Mouse (Mus musculus) ES-Bruce4 (cell line): Measurements from ENCODE around the gene Mast4. TPM values are rescaled to one million over a fixed set of nuclear protein-coding genes. Genes with fewer than 3 reads are reported as not detected.

Experiments
- H3K27ac ChIP-seq: 2 replicates; pipeline ENCODE4 v1.5.1; 2012; ENCODE audit warnings: low read length, inconsistent platforms; ENCODE audit not compliant: insufficient read depth
- H3K27me3 ChIP-seq: 2 replicates; pipeline ENCODE4 v1.6.1; 2012; ENCODE audit warnings: mild to moderate bottlenecking, low read length, inconsistent platforms; ENCODE audit not compliant: control insufficient read depth, poor library complexity, insufficient read depth, severe bottlenecking
- H3K36me3 ChIP-seq: 2 replicates; pipeline ENCODE4 v1.6.1; 2012; ENCODE audit warnings: inconsistent platforms, mild to moderate bottlenecking, low read length, moderate library complexity; ENCODE audit not compliant: control insufficient read depth, poor library complexity, insufficient read depth, severe bottlenecking
- H3K4me1 ChIP-seq: one replicate; pipeline ENCODE4 v1.8.1; 2011; ENCODE audit warnings: low read length; ENCODE audit not compliant: control insufficient read depth, insufficient read depth
- H3K4me3 ChIP-seq: 2 replicates; pipeline ENCODE4 v1.5.1; 2011; ENCODE audit warnings: low read depth, mild to moderate bottlenecking, low read length
- H3K9ac ChIP-seq: 2 replicates; pipeline ENCODE4 v1.6.1; 2012; ENCODE audit warnings: low read depth, mild to moderate bottlenecking, inconsistent platforms; ENCODE audit not compliant: poor library complexity, severe bottlenecking
- H3K9me3 ChIP-seq: replicated peaks from 2 replicates; pipeline ENCODE4 v1.6.1; 2012; ENCODE audit warnings: mild to moderate bottlenecking, low read length, inconsistent platforms; ENCODE audit not compliant: control insufficient read depth, poor library complexity, insufficient read depth, severe bottlenecking
- CTCF ChIP-seq: IDR thresholded peaks from one replicate; pipeline ENCODE4 v1.8.1; 2011; ENCODE audit warnings: low read depth, low read length
- EP300 ChIP-seq: IDR thresholded peaks from 2 replicates; pipeline ENCODE4 v1.6.1; 2011; ENCODE audit warnings: low read depth, low read length; ENCODE audit not compliant: insufficient read depth
- POLR2A ChIP-seq: IDR thresholded peaks from one replicate; pipeline ENCODE4 v1.8.1; 2011; ENCODE audit warnings: low read length; ENCODE audit not compliant: insufficient read depth
- polyA plus RNA-seq: library from polyadenylated mRNA; stranded (reverse); fragments of >200 nt; gene quantifications from 2 replicates; pipeline ENCODE4 v1.2.4, GENCODE M21; 2011; ENCODE audit warnings: low read depth; ENCODE audit not compliant: missing spikeins, insufficient read depth, insufficient read length

The Mast4 gene
- polyA plus RNA-seq, 1 experiment = 25.3 TPM

DNA sequence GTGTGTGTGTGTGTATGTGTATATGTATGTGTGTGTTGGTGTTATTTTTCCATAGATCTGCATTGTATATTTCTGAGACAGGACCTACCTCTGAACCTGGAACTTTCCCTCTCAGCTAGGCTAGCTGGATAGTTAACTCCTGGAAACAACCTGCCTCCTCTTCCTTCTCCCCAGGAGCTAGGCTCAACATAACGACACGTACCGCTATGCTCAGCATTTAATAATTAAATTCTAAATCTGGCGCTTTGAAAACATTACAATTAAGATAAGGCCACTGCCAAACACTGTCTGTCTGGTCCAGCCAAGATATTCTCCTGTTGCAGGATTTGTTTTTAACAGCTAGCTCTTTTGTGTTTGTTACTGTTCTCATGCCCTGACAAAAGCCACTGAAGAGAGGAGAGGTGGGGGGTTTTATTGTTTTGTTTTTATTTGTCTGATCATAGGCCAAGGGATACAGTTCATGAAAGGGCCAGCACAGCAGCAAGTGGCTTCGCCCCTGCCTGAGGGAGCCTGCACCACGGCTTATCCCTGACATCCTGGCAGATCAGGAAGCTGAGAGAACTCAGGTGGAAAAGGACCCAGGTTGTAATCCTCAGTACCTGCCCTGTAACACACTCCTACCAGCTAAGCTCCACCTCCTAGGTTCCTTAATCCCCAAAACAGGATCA is 205.0 kb downstream of the Mast4 start:
- Histone ChIP-seq H3K9ac (no peak overlapping the region), H3K4me3 (no peak overlapping the region), H3K27ac (no peak overlapping the region), H3K9me3 (no peaks in the 10 kb centered on the region), H3K27me3 (no peaks in the 10 kb centered on the region; the same call in none of the 2 replicates), H3K36me3 (no peaks in the 10 kb centered on the region), H3K4me1 (no peaks in the 10 kb centered on the region)
- TF ChIP-seq EP300 (no peak), CTCF (no peak), POLR2A (no peak)

DNA sequence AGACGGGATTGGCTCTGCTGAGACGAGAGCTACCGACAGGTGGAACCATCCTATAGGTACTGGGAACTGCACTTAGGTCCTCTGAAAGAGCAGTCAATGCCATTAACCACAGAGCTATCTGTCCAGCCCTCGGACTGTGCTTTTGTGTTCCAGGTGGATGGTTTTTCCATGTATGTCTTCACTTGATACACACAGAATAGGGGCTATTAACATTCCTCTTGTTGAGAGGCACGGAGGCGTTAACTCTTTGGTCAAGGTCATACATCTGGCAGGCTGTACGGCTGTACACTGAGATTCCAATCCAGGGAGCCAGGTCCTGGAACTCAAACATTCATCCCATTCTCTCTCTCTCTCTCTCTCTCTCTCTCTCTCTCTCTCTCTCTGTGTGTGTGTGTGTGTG is 205.6 kb downstream of the Mast4 start:
- Histone ChIP-seq H3K4me1 (no peaks in the 10 kb centered on the region), H3K9ac (no peak overlapping the region), H3K27ac (no peak overlapping the region), H3K36me3 (no peaks in the 10 kb centered on the region), H3K9me3 (no peaks in the 10 kb centered on the region), H3K4me3 (no peak overlapping the region), H3K27me3 (no peaks in the 10 kb centered on the region; the same call in none of the 2 replicates)
- TF ChIP-seq CTCF (no peak), EP300 (no peak), POLR2A (no peak)

DNA sequence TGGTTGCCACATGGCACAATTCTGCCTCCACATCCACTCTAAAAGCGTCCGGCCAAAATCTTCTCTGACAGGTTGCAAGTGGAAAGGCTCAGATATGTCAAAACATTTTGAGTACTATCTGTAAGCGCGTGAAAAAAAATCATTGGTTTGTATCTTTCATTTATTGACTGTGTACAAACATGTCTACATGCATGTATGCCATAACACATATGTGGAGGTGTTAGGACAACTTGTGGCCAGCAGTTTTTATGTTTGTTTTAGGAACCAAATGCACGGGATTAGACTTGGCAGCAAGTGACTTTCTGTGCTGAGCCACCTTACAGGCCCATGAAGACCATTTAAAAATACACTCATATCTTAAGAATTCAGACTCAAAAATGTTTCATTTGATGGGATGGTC is 206.7 kb downstream of the Mast4 start:
- H3K27me3 ChIP-seq = no peaks in the 10 kb centered on the region; the same call in none of the 2 replicates
- no peaks in the 10 kb centered on the region for H3K4me1 ChIP-seq
- no peak overlapping the region for H3K4me3 ChIP-seq
- H3K9me3 ChIP-seq = no peaks in the 10 kb centered on the region
- no peak overlapping the region for H3K27ac ChIP-seq
- no peaks in the 10 kb centered on the region for H3K36me3 ChIP-seq
- H3K9ac ChIP-seq = no peak overlapping the region
- TF ChIP-seq CTCF = no peak
- no peak for TF ChIP-seq EP300
- TF ChIP-seq POLR2A = no peak

DNA sequence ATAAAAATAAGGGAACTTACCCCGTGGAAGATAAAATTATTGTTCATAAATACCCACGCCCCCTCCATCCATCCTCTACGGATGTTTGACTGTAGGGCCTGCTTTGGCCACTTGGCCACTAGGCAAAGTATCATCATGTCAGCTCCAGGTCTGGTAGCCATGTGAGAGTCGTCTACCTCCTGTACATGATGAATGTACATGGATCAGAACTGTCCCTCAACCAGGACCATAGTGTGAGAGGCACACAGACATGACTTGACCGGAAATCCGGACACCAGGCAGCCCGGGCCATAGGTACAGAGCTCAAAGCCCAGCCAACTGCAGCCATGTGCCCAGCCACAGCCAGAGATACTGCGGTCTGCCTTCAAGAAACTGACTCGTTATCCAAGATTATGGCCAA is 210.6 kb downstream of the Mast4 start:
- H3K27ac ChIP-seq = no peak overlapping the region
- no peaks in the 10 kb centered on the region for H3K9me3 ChIP-seq
- no peak overlapping the region for H3K9ac ChIP-seq
- no peak overlapping the region for H3K4me3 ChIP-seq
- H3K36me3 ChIP-seq = no peaks in the 10 kb centered on the region
- H3K27me3 ChIP-seq = no peaks in the 10 kb centered on the region; the same call in 1 of the 2 replicates
- TF ChIP-seq EP300 (no peak), POLR2A (no peak), CTCF (no peak)
- no peaks in the 10 kb centered on the region for H3K4me1 ChIP-seq

DNA sequence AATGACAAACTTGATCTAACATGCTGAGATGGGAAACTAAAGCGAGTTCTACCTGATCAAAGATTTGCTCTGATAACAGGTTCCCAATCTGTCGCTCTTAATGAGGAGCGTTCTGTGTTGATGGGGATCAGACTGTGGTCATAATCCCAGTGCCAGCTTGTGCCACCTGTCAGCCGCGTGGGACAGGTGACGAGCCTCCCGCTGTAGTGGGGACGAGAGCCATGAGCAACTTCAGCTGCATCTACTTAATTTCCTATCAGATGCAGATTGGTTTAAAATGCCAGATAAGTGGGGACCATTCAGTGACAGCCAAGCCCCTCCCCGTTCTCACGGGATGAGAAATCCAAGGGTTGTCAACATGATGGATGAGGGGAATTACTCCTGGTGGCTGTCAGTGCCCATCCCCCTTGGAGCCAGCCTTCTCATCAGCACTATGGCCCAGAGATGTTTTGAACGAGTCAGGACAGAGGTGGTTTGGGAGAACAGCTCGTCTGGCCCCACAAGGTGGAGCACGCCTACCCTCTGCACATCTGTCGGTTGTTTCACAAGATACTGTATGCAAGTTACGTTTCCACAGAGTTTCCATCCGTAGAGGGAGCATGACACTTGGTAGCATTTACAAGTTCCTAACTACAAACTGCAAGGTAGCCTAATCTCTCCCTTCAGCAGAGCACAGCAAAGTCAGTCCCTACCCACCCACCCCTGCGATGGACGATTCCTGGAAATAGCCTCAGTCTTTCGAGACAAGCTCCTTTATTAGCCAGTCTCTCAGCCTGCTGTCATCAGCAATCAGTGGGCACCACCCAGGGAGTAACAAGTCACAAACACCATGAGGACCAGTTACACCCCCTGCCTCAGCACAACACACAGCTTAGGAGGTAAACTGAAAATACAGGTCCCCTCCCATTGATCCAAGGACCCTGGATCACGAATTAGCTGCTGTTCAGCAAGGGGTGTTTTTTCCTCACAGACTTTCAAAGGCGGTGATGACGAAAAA is 212.2 kb downstream of the Mast4 start:
- Histone ChIP-seq H3K4me3 (no peak overlapping the region), H3K4me1 (no peaks in the 10 kb centered on the region), H3K27ac (no peak overlapping the region), H3K36me3 (no peaks in the 10 kb centered on the region), H3K9ac (no peak overlapping the region), H3K9me3 (no peaks in the 10 kb centered on the region), H3K27me3 (no peaks in the 10 kb centered on the region; the same call in 1 of the 2 replicates)
- no peak for TF ChIP-seq POLR2A
- TF ChIP-seq CTCF = no peak
- TF ChIP-seq EP300 = no peak
